Mouse (Mus musculus): ENCODE measurements around the gene Atp1b1. TPM values are rescaled to one million over a fixed set of nuclear protein-coding genes. Genes with fewer than 3 reads are reported as not detected.

Gene Atp1b1
- polyA plus RNA-seq (2015; fragmentation: Nextera tagmentation; extraction: Ambion mirVana): 11.0 and 15.1 TPM in 2 replicates

GRCm38 (mm10) chr1:164458245-164458613 lies at the start of gene Atp1b1:
Gene Atp1b1, minus strand, starts transcription at chr1:164458355.

Other genes with a start within 250 kb of the Atp1b1 start
- gene Slc19a2, start 209.3 kb downstream of the Atp1b1 start, polyA plus RNA-seq (2015; fragmentation: Nextera tagmentation; extraction: Ambion mirVana): 4.8 and 5.2 TPM in 2 replicates
- gene Ccdc181, start 182.8 kb downstream of the Atp1b1 start, polyA plus RNA-seq (2015; fragmentation: Nextera tagmentation; extraction: Ambion mirVana): 4.5 and 5.7 TPM in 2 replicates
- gene Nme7, start 154.2 kb downstream of the Atp1b1 start, polyA plus RNA-seq (2015; fragmentation: Nextera tagmentation; extraction: Ambion mirVana): 14.8 and 15.8 TPM in 2 replicates
- 10.9 and 12.9 TPM in 2 replicates for gene Blzf1, start 150.9 kb downstream of the Atp1b1 start, polyA plus RNA-seq (2015; fragmentation: Nextera tagmentation; extraction: Ambion mirVana)

Data from spleen, postnatal 0 days (tissue).